Mouse (Mus musculus): ENCODE data around the gene Olfr839-ps1. TPM values are rescaled to one million over a fixed set of nuclear protein-coding genes. Genes with fewer than 3 reads are reported as not detected.

Gene Olfr839-ps1
- total RNA-seq (2015): not detected in 2 replicates
- total RNA-seq (2017): not detected in 2 replicates

DNA sequence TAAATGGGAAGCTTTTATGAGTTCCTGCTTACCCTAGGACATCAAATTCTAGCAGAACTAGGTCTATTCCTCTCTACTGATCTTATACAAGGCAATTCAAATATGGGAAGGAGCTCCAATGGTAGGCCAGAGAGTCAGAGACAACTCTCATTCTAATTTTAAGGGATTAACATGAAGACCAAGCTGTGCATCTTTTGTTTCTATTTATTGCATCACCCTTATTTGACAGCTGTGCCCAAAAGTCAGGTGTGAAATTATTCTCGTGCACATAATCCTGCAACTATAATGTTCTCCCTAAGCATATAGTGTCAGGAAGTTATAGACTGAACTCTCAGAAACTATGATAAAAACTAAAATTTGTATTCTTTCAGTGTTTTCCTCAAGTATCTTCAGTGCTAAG is at the start of gene Olfr839-ps1:
TSS of gene Olfr839-ps1 (minus strand) at position 101 of the 400 bp plus-strand sequence.
- no peak for ATAC-seq (ENCODE audit: poor library complexity, severe bottlenecking)

DNA sequence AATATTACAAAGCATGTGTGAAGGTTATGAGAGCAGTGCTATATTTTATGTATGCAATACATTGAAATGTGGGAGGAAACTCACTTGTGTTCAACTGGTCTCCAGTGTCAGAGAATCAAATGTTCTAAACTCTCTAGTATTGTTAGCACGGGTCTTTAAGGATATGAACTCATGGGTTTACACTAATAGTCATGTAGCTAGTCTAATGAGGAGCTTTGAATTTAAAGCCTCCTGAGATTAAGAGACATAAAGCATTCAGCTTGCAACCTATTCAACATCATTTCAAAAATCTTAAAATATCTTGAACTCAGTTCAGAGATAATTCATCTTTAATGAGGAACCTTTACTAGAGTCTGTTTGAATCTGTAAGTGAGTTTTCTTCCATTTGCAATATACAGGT is 41.1 kb downstream of the Olfr839-ps1 start, which contains the start of gene Olfr837:
TSS of gene Olfr837 (plus strand) at position 301 of the 400 bp plus-strand sequence.
- ATAC-seq (ENCODE audit: poor library complexity, severe bottlenecking): no peak

DNA sequence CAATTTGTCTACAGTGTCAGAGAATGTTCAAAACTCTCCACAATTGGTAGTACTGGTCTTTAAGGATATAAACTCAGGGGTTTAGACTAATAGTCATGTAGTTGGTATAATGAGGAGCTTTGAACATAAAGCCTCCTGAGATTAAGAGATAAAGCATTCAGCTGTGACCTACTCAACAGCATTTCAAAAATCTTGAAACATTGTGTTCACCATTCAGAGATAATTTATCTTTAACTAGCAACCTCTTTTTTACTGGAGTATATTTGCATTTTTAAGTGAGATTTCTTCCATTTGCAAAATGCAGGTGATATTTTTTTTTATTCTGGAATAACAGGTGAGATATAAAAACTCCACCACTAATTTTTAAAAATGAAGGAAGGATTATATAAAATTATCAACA is 57.0 kb downstream of the Olfr839-ps1 start, which contains the start of gene Olfr836:
TSS of gene Olfr836 (plus strand) at position 301 of the 400 bp plus-strand sequence.
- ATAC-seq (ENCODE audit: poor library complexity, severe bottlenecking): no peak

Other genes with a start within 250 kb of the Olfr839-ps1 start
- not detected in 2 replicates for gene Olfr832, start 240.2 kb downstream of the Olfr839-ps1 start, total RNA-seq (2015)
- not detected in 2 replicates for gene Olfr832, start 240.2 kb downstream of the Olfr839-ps1 start, total RNA-seq (2017)
- gene Olfr834, start 189.3 kb downstream of the Olfr839-ps1 start, total RNA-seq (2015): not detected in 2 replicates
- gene Olfr834, start 189.3 kb downstream of the Olfr839-ps1 start, total RNA-seq (2017): not detected in 2 replicates
- not detected in 2 replicates for gene Olfr835, start 144.6 kb downstream of the Olfr839-ps1 start, total RNA-seq (2015)
- not detected in 2 replicates for gene Olfr835, start 144.6 kb downstream of the Olfr839-ps1 start, total RNA-seq (2017)
- gene Olfr836, start 56.9 kb downstream of the Olfr839-ps1 start, total RNA-seq (2015): not detected in 2 replicates
- not detected in 2 replicates for gene Olfr836, start 56.9 kb downstream of the Olfr839-ps1 start, total RNA-seq (2017)
- not detected in 2 replicates for gene Olfr837, start 41.0 kb downstream of the Olfr839-ps1 start, total RNA-seq (2015)
- gene Olfr837, start 41.0 kb downstream of the Olfr839-ps1 start, total RNA-seq (2017): not detected in 2 replicates
- not detected in 2 replicates for gene Olfr843, start 74.7 kb upstream of the Olfr839-ps1 start, total RNA-seq (2015)
- not detected in 2 replicates for gene Olfr843, start 74.7 kb upstream of the Olfr839-ps1 start, total RNA-seq (2017)
- not detected in 2 replicates for gene Olfr844, start 139.0 kb upstream of the Olfr839-ps1 start, total RNA-seq (2015)
- gene Olfr844, start 139.0 kb upstream of the Olfr839-ps1 start, total RNA-seq (2017): not detected in 2 replicates
- gene Olfr845, start 159.1 kb upstream of the Olfr839-ps1 start, total RNA-seq (2015): not detected in 2 replicates
- gene Olfr845, start 159.1 kb upstream of the Olfr839-ps1 start, total RNA-seq (2017): not detected in 2 replicates
- not detected in 2 replicates for gene Olfr846, start 186.7 kb upstream of the Olfr839-ps1 start, total RNA-seq (2015)
- gene Olfr846, start 186.7 kb upstream of the Olfr839-ps1 start, total RNA-seq (2017): not detected in 2 replicates
- not detected in 2 replicates for gene Olfr847, start 201.4 kb upstream of the Olfr839-ps1 start, total RNA-seq (2015)
- gene Olfr847, start 201.4 kb upstream of the Olfr839-ps1 start, total RNA-seq (2017): not detected in 2 replicates